Mouse (Mus musculus) thymus, postnatal 14 days (tissue): ENCODE data around the gene Mdga1.

Experiments
- DNase-seq: peaks from one replicate; pipeline ENCODE4 v3.0.0; 2021

Mdga1 gene

GRCm38 (mm10) chr17:29916968-29917367 lies 52.9 kb downstream of the Mdga1 start:
- DNase-seq, result no peak

GRCm38 (mm10) chr17:29915820-29916219 lies 54.1 kb downstream of the Mdga1 start:
- no peak for DNase-seq

GRCm38 (mm10) chr17:29913301-29913965 lies 56.5 kb downstream of the Mdga1 start:
- no peak for DNase-seq

GRCm38 (mm10) chr17:29912733-29913132 lies 57.2 kb downstream of the Mdga1 start:
- no peak for DNase-seq

- DNase-seq, result no peak
Observed at GRCm38 (mm10) chr17:29909031-29909430, 60.9 kb downstream of the Mdga1 start.

GRCm38 (mm10) chr17:29904694-29905093 lies 65.2 kb downstream of the Mdga1 start:
- no peak for DNase-seq

GRCm38 (mm10) chr17:29902406-29903155 lies 67.3 kb downstream of the Mdga1 start:
- DNase-seq, result no peak

GRCm38 (mm10) chr17:29900289-29900688 lies 69.6 kb downstream of the Mdga1 start:
- DNase-seq, result no peak

GRCm38 (mm10) chr17:29896181-29897054 lies 73.5 kb downstream of the Mdga1 start:
- peak; percentile 22 for DNase-seq

GRCm38 (mm10) chr17:29895566-29895965 lies 74.3 kb downstream of the Mdga1 start:
- DNase-seq, result no peak

- DNase-seq, result no peak
Observed at GRCm38 (mm10) chr17:29894965-29895364, 74.9 kb downstream of the Mdga1 start.

GRCm38 (mm10) chr17:29890451-29891110 lies 79.3 kb downstream of the Mdga1 start:
- no peak for DNase-seq

GRCm38 (mm10) chr17:29888981-29889980 lies 80.6 kb downstream of the Mdga1 start:
- DNase-seq, result no peak

- DNase-seq, result peak; percentile 37
Observed at GRCm38 (mm10) chr17:29887881-29888826, 81.7 kb downstream of the Mdga1 start.

- peak; percentile 39 for DNase-seq
Observed at GRCm38 (mm10) chr17:29887271-29887880, 82.5 kb downstream of the Mdga1 start.

GRCm38 (mm10) chr17:29886655-29887251 lies 83.1 kb downstream of the Mdga1 start:
- DNase-seq, result peak; percentile 35

GRCm38 (mm10) chr17:29886061-29886460 lies 83.8 kb downstream of the Mdga1 start:
- DNase-seq, result no peak

GRCm38 (mm10) chr17:29884596-29884995 lies 85.3 kb downstream of the Mdga1 start:
- DNase-seq, result no peak

- no peak for DNase-seq
Observed at GRCm38 (mm10) chr17:29883351-29883750, 86.5 kb downstream of the Mdga1 start.
